Comparison of ENCODE assay signal across 14 mouse cellular contexts in genomic region chr8:72265342-72265741, GRCm38 (mm10). TPM values are rescaled to one million over a fixed set of nuclear protein-coding genes. Genes with fewer than 3 reads are reported as not detected.
DNase-seq lines count a peak whose midpoint lies in the region; ATAC-seq and TF ChIP-seq lines count a peak whose summit lies in the region.
"Had no signal": no experiment of that assay in that cellular context is flagged by ENCODE, and none has a peak within 500 bp of the region (broad histone marks: within the 10 kb centered on the region; RNA-seq: fewer than 3 reads in every experiment).

No protein-coding gene starts in this region.

- no peaks in the 10 kb centered on the region for H3K27me3 ChIP-seq in heart, embryonic 11.5 days (ENCODE audit: control insufficient read depth, insufficient read depth, low read length)
- no peaks in the 10 kb centered on the region for H3K27me3 ChIP-seq in lung, postnatal 0 days (replicated peaks; ENCODE audit: insufficient read depth, low read length)
- 0 out of 2 replicates have a peak, but pooled peaks cover 4% of the 10 kb centered on the region for H3K27me3 ChIP-seq in hindbrain, embryonic 12.5 days
- no peaks in the 10 kb centered on the region for H3K27me3 ChIP-seq in forebrain, embryonic 10.5 days (ENCODE audit: poor library complexity, severe bottlenecking)
- H3K27me3 ChIP-seq: embryonic facial prominence, embryonic 15.5 days; stomach, embryonic 15.5 days had no signal

- no peaks in the 10 kb centered on the region for H3K36me3 ChIP-seq in heart, embryonic 11.5 days (ENCODE audit: control insufficient read depth, insufficient read depth, low read length)
- no peaks in the 10 kb centered on the region for H3K36me3 ChIP-seq in lung, postnatal 0 days (ENCODE audit: insufficient read depth, low read length)
- no peaks in the 10 kb centered on the region for H3K36me3 ChIP-seq in hindbrain, embryonic 12.5 days
- no peaks in the 10 kb centered on the region for H3K36me3 ChIP-seq in forebrain, embryonic 10.5 days (replicated peaks)
- H3K36me3 ChIP-seq: embryonic facial prominence, embryonic 15.5 days; stomach, embryonic 15.5 days had no signal

- intact Hi-C loops in heart, postnatal 14 days (cut with DNase I), result loop anchor here (5.0 kb wide), 1 partner anchor 37 kb away; no protein-coding TSS in a partner anchor

- H3K4me1 ChIP-seq in heart, embryonic 11.5 days (ENCODE audit: control insufficient read depth, insufficient read depth, low read length), result peaks cover 3% of the 10 kb centered on the region; the same call in 1 of the 2 replicates
- H3K4me1 ChIP-seq in lung, postnatal 0 days (ENCODE audit: insufficient read depth, low read depth, low read length), result no peaks in the 10 kb centered on the region
- H3K4me1 ChIP-seq in hindbrain, embryonic 12.5 days, result no peaks in the 10 kb centered on the region
- H3K4me1 ChIP-seq in forebrain, embryonic 10.5 days, result no peaks in the 10 kb centered on the region
- H3K4me1 ChIP-seq: embryonic facial prominence, embryonic 15.5 days; stomach, embryonic 15.5 days had no signal

- peak; percentile 99 for DNase-seq in heart, adult 11 months
- peak; percentile 78 for DNase-seq in ZHBTc4 (ENCODE audit: low read depth, low spot score)
- DNase-seq in heart, postnatal 14 days, result peak; percentile 71 to 74
- peak; percentile 26 for DNase-seq in lung, postnatal 0 days (ENCODE audit: low spot score)
- DNase-seq in cerebellum, adult 18-20 months, result no peak
- DNase-seq in forebrain, embryonic 10.5 days (ENCODE audit: extremely low spot score, low spot score), result no peak
- DNase-seq: cerebellum, adult 9-11 months had no signal

- TF ChIP-seq EP300 in lung, postnatal 0 days (IDR thresholded peaks at IDR 0.05), result peak; percentile 19; the same call in 1 of the 2 replicates

- no peak overlapping the region for H3K27ac ChIP-seq in heart, embryonic 11.5 days (ENCODE audit: low read depth, low read length)
- 0 out of 2 replicates have a peak overlapping the region, but pooled peaks have one; percentile 12 for H3K27ac ChIP-seq in lung, postnatal 0 days (ENCODE audit: low read length)
- no peak overlapping the region for H3K27ac ChIP-seq in hindbrain, embryonic 12.5 days
- H3K27ac ChIP-seq in forebrain, embryonic 10.5 days, result no peak overlapping the region
- H3K27ac ChIP-seq: embryonic facial prominence, embryonic 15.5 days; stomach, embryonic 15.5 days had no signal

- no peak for ATAC-seq in heart, embryonic 11.5 days (replicated peaks; ENCODE audit: insufficient number of reproducible peaks, low FRiP score, low TSS enrichment)
- no peak for ATAC-seq in lung, postnatal 0 days
- ATAC-seq in hindbrain, embryonic 12.5 days (ENCODE audit: low FRiP score), result no peak

- no peak for TF ChIP-seq CTCF in lung, postnatal 0 days (IDR thresholded peaks at IDR 0.05)

- no peak overlapping the region for H3K9ac ChIP-seq in heart, embryonic 11.5 days (ENCODE audit: low read depth, low read length)
- no peak overlapping the region for H3K9ac ChIP-seq in lung, postnatal 0 days (replicated peaks; ENCODE audit: low read depth)
- H3K9ac ChIP-seq in hindbrain, embryonic 12.5 days, result no peak overlapping the region
- H3K9ac ChIP-seq: embryonic facial prominence, embryonic 15.5 days; stomach, embryonic 15.5 days had no signal

- no peaks in the 10 kb centered on the region for H3K9me3 ChIP-seq in heart, embryonic 11.5 days (replicated peaks; ENCODE audit: control insufficient read depth, low read length)
- no peaks in the 10 kb centered on the region for H3K9me3 ChIP-seq in lung, postnatal 0 days (ENCODE audit: low read length)
- no peaks in the 10 kb centered on the region for H3K9me3 ChIP-seq in hindbrain, embryonic 12.5 days (replicated peaks)
- no peaks in the 10 kb centered on the region for H3K9me3 ChIP-seq in forebrain, embryonic 10.5 days
- H3K9me3 ChIP-seq: embryonic facial prominence, embryonic 15.5 days; stomach, embryonic 15.5 days had no signal

- no peak overlapping the region for H3K4me3 ChIP-seq in heart, embryonic 11.5 days (ENCODE audit: low read depth, low read length)
- no peak overlapping the region for H3K4me3 ChIP-seq in lung, postnatal 0 days (ENCODE audit: low read depth, low read length)
- no peak overlapping the region for H3K4me3 ChIP-seq in hindbrain, embryonic 12.5 days
- H3K4me3 ChIP-seq in forebrain, embryonic 10.5 days, result no peak overlapping the region
- H3K4me3 ChIP-seq: embryonic facial prominence, embryonic 15.5 days; stomach, embryonic 15.5 days had no signal

- 56% methylated on average over 6 of the region's 7 CpGs for WGBS in heart, embryonic 11.5 days (ENCODE audit: insufficient replicate concordance)
- WGBS in lung, postnatal 0 days, result 33% methylated on average over 6 of the region's 7 CpGs
- WGBS in hindbrain, embryonic 12.5 days, result 62% methylated on average over 7 of the region's 7 CpGs
- WGBS in forebrain, embryonic 10.5 days, result 73% methylated on average over 4 of the region's 7 CpGs

- no peak overlapping the region for H3K4me2 ChIP-seq in heart, embryonic 11.5 days
- no peak overlapping the region for H3K4me2 ChIP-seq in lung, postnatal 0 days (replicated peaks; ENCODE audit: low read depth, low read length)
- H3K4me2 ChIP-seq in hindbrain, embryonic 12.5 days (replicated peaks), result no peak overlapping the region
- H3K4me2 ChIP-seq: embryonic facial prominence, embryonic 15.5 days; stomach, embryonic 15.5 days had no signal

RNA-seq across cellular contexts. Expression of gene Ap1m1, which starts 25.5 kb away (rescaled TPM):
- 110 and 112 TPM in 2 replicates for polyA plus RNA-seq in heart, embryonic 11.5 days (2014; fragmentation: Nextera tagmentation; extraction: Ambion mirVana)
- total RNA-seq in heart, postnatal 14 days (2021), result 10 to 100 TPM; 53.2 to 53.4 TPM
- polyA plus RNA-seq in lung, postnatal 0 days (2015; fragmentation: Nextera tagmentation; extraction: Ambion mirVana), result 65.3 and 68.2 TPM in 2 replicates
- polyA plus RNA-seq in hindbrain, embryonic 12.5 days (2016; fragmentation: Nextera tagmentation; extraction: Ambion mirVana), result 194 and 197 TPM in 2 replicates
- polyA plus RNA-seq in forebrain, embryonic 10.5 days (2016; fragmentation: Nextera tagmentation; extraction: Ambion mirVana), result 181 and 183 TPM in 2 replicates

RNA-seq across cellular contexts. Expression of gene Gm10282, which starts 39.7 kb away (rescaled TPM):
- polyA plus RNA-seq in heart, embryonic 11.5 days (2014; fragmentation: Nextera tagmentation; extraction: Ambion mirVana), result 22.5 and 25.2 TPM in 2 replicates
- 1 to 10 TPM; 9.7 TPM for total RNA-seq in heart, postnatal 14 days (2021)
- 5.7 and 6.1 TPM in 2 replicates for polyA plus RNA-seq in lung, postnatal 0 days (2015; fragmentation: Nextera tagmentation; extraction: Ambion mirVana)
- 19.1 and 21.2 TPM in 2 replicates for polyA plus RNA-seq in hindbrain, embryonic 12.5 days (2016; fragmentation: Nextera tagmentation; extraction: Ambion mirVana)
- polyA plus RNA-seq in forebrain, embryonic 10.5 days (2016; fragmentation: Nextera tagmentation; extraction: Ambion mirVana), result 36.7 and 41.7 TPM in 2 replicates

RNA-seq across cellular contexts. Expression of gene Fam32a, which starts 45.8 kb away (rescaled TPM):
- 44.7 and 45.1 TPM in 2 replicates for polyA plus RNA-seq in heart, embryonic 11.5 days (2014; fragmentation: Nextera tagmentation; extraction: Ambion mirVana)
- 10 to 100 TPM; 21.4 to 24.4 TPM for total RNA-seq in heart, postnatal 14 days (2021)
- 63.7 and 69.3 TPM in 2 replicates for polyA plus RNA-seq in lung, postnatal 0 days (2015; fragmentation: Nextera tagmentation; extraction: Ambion mirVana)
- polyA plus RNA-seq in hindbrain, embryonic 12.5 days (2016; fragmentation: Nextera tagmentation; extraction: Ambion mirVana), result 85.6 and 94.3 TPM in 2 replicates
- polyA plus RNA-seq in forebrain, embryonic 10.5 days (2016; fragmentation: Nextera tagmentation; extraction: Ambion mirVana), result 77.6 and 80.0 TPM in 2 replicates

RNA-seq across cellular contexts. Expression of gene Gm11034, which starts 51.9 kb away (rescaled TPM):
- not detected in 2 replicates for polyA plus RNA-seq in heart, embryonic 11.5 days (2014; fragmentation: Nextera tagmentation; extraction: Ambion mirVana)
- total RNA-seq in heart, postnatal 14 days (2021), result not detected
- polyA plus RNA-seq in lung, postnatal 0 days (2015; fragmentation: Nextera tagmentation; extraction: Ambion mirVana), result not detected in 2 replicates
- polyA plus RNA-seq in hindbrain, embryonic 12.5 days (2016; fragmentation: Nextera tagmentation; extraction: Ambion mirVana), result not detected in 2 replicates
- not detected in 2 replicates for polyA plus RNA-seq in forebrain, embryonic 10.5 days (2016; fragmentation: Nextera tagmentation; extraction: Ambion mirVana)
- total RNA-seq: left cerebral cortex, adult 18-20 months; liver, adult 2 months had no signal
- polyA plus RNA-seq: embryonic facial prominence, embryonic 15.5 days; liver, adult 2 months; neural tube, embryonic 11.5 days; stomach, embryonic 15.5 days had no signal

RNA-seq across cellular contexts. Expression of gene Cib3, which starts 52.7 kb away (rescaled TPM):
- polyA plus RNA-seq in heart, embryonic 11.5 days (2014; fragmentation: Nextera tagmentation; extraction: Ambion mirVana), result not detected in 2 replicates
- not detected for total RNA-seq in heart, postnatal 14 days (2021)
- polyA plus RNA-seq in lung, postnatal 0 days (2015; fragmentation: Nextera tagmentation; extraction: Ambion mirVana), result 0.17 and 0.25 TPM in 2 replicates
- polyA plus RNA-seq in hindbrain, embryonic 12.5 days (2016; fragmentation: Nextera tagmentation; extraction: Ambion mirVana), result not detected in 2 replicates
- polyA plus RNA-seq in forebrain, embryonic 10.5 days (2016; fragmentation: Nextera tagmentation; extraction: Ambion mirVana), result not detected in 2 replicates
- total RNA-seq: left cerebral cortex, adult 18-20 months had no signal
- polyA plus RNA-seq: neural tube, embryonic 11.5 days; stomach, embryonic 15.5 days had no signal

Comparison
In these comparisons a context has a peak if more than half of its experiments do, and no peak if none do; other contexts are left out.
1. DNase-seq: peak in heart, adult 11 months (single experiment), ZHBTc4 (single experiment), heart, postnatal 14 days (2 of 2) and lung, postnatal 0 days (single experiment); none in cerebellum, adult 18-20 months (0 of 2) and forebrain, embryonic 10.5 days (single experiment).